Mouse (Mus musculus): ENCODE data around the gene Hap1. TPM values are rescaled to one million over a fixed set of nuclear protein-coding genes. Genes with fewer than 3 reads are reported as not detected.

Hap1 gene
- polyA plus RNA-seq (2014; fragmentation: Illumina TruSeq; extraction: RNeasy Lipid Tissue Mini Kit (QIAGEN cat#74804); ENCODE audit: low replicate concordance): 0.22 TPM

GRCm38 (mm10) chr11:100355972-100356818 lies at the start of gene Hap1:
Gene Hap1, minus strand, starts transcription at chr11:100356128.

GRCm38 (mm10) chr11:100397600-100398389 lies 41.9 kb upstream of the Hap1 start, which contains the start of gene Jup:
Gene Jup, minus strand, starts transcription at chr11:100397763.

GRCm38 (mm10) chr11:100333944-100334457 lies 21.9 kb downstream of the Hap1 start, which contains the start of gene Gast:
Gene Gast, plus strand, starts transcription at chr11:100334407.

GRCm38 (mm10) chr11:100319492-100320171 lies 36.3 kb downstream of the Hap1 start, which contains the start of gene Eif1:
Gene Eif1, plus strand, starts transcription at chr11:100319885.

Other genes starting within 250 kb of the Hap1 start
- not detected for gene Krt13, start 234.6 kb downstream of the Hap1 start, polyA plus RNA-seq (2014; fragmentation: Illumina TruSeq; extraction: RNeasy Lipid Tissue Mini Kit (QIAGEN cat#74804); ENCODE audit: low replicate concordance)
- not detected for gene Krt15, start 220.2 kb downstream of the Hap1 start, polyA plus RNA-seq (2014; fragmentation: Illumina TruSeq; extraction: RNeasy Lipid Tissue Mini Kit (QIAGEN cat#74804); ENCODE audit: low replicate concordance)
- 9.9 TPM for gene Krt19, start 207.5 kb downstream of the Hap1 start, polyA plus RNA-seq (2014; fragmentation: Illumina TruSeq; extraction: RNeasy Lipid Tissue Mini Kit (QIAGEN cat#74804); ENCODE audit: low replicate concordance)
- gene Krt9, start 162.9 kb downstream of the Hap1 start, polyA plus RNA-seq (2014; fragmentation: Illumina TruSeq; extraction: RNeasy Lipid Tissue Mini Kit (QIAGEN cat#74804); ENCODE audit: low replicate concordance): not detected
- not detected for gene Krt14, start 148.6 kb downstream of the Hap1 start, polyA plus RNA-seq (2014; fragmentation: Illumina TruSeq; extraction: RNeasy Lipid Tissue Mini Kit (QIAGEN cat#74804); ENCODE audit: low replicate concordance)
- gene Krt16, start 107.2 kb downstream of the Hap1 start, polyA plus RNA-seq (2014; fragmentation: Illumina TruSeq; extraction: RNeasy Lipid Tissue Mini Kit (QIAGEN cat#74804); ENCODE audit: low replicate concordance): not detected
- not detected for gene Krt17, start 95.1 kb downstream of the Hap1 start, polyA plus RNA-seq (2014; fragmentation: Illumina TruSeq; extraction: RNeasy Lipid Tissue Mini Kit (QIAGEN cat#74804); ENCODE audit: low replicate concordance)
- gene Krt42, start 86.3 kb downstream of the Hap1 start, polyA plus RNA-seq (2014; fragmentation: Illumina TruSeq; extraction: RNeasy Lipid Tissue Mini Kit (QIAGEN cat#74804); ENCODE audit: low replicate concordance): not detected
- gene Eif1, start 36.2 kb downstream of the Hap1 start, polyA plus RNA-seq (2014; fragmentation: Illumina TruSeq; extraction: RNeasy Lipid Tissue Mini Kit (QIAGEN cat#74804); ENCODE audit: low replicate concordance): 1,556 TPM
- gene Gast, start 21.7 kb downstream of the Hap1 start, polyA plus RNA-seq (2014; fragmentation: Illumina TruSeq; extraction: RNeasy Lipid Tissue Mini Kit (QIAGEN cat#74804); ENCODE audit: low replicate concordance): not detected
- gene Jup, start 41.6 kb upstream of the Hap1 start, polyA plus RNA-seq (2014; fragmentation: Illumina TruSeq; extraction: RNeasy Lipid Tissue Mini Kit (QIAGEN cat#74804); ENCODE audit: low replicate concordance): 3.0 TPM
- not detected for gene P3h4, start 58.7 kb upstream of the Hap1 start, polyA plus RNA-seq (2014; fragmentation: Illumina TruSeq; extraction: RNeasy Lipid Tissue Mini Kit (QIAGEN cat#74804); ENCODE audit: low replicate concordance)
- not detected for gene Fkbp10, start 59.6 kb upstream of the Hap1 start, polyA plus RNA-seq (2014; fragmentation: Illumina TruSeq; extraction: RNeasy Lipid Tissue Mini Kit (QIAGEN cat#74804); ENCODE audit: low replicate concordance)
- gene Nt5c3b, start 85.7 kb upstream of the Hap1 start, polyA plus RNA-seq (2014; fragmentation: Illumina TruSeq; extraction: RNeasy Lipid Tissue Mini Kit (QIAGEN cat#74804); ENCODE audit: low replicate concordance): 3.2 TPM
- not detected for gene Klhl10, start 85.8 kb upstream of the Hap1 start, polyA plus RNA-seq (2014; fragmentation: Illumina TruSeq; extraction: RNeasy Lipid Tissue Mini Kit (QIAGEN cat#74804); ENCODE audit: low replicate concordance)
- 2.3 TPM for gene Klhl11, start 116.6 kb upstream of the Hap1 start, polyA plus RNA-seq (2014; fragmentation: Illumina TruSeq; extraction: RNeasy Lipid Tissue Mini Kit (QIAGEN cat#74804); ENCODE audit: low replicate concordance)
- gene Acly, start 171.9 kb upstream of the Hap1 start, polyA plus RNA-seq (2014; fragmentation: Illumina TruSeq; extraction: RNeasy Lipid Tissue Mini Kit (QIAGEN cat#74804); ENCODE audit: low replicate concordance): 28.1 TPM
- not detected for gene Ttc25, start 189.5 kb upstream of the Hap1 start, polyA plus RNA-seq (2014; fragmentation: Illumina TruSeq; extraction: RNeasy Lipid Tissue Mini Kit (QIAGEN cat#74804); ENCODE audit: low replicate concordance)
- 3.5 TPM for gene Cnp, start 218.8 kb upstream of the Hap1 start, polyA plus RNA-seq (2014; fragmentation: Illumina TruSeq; extraction: RNeasy Lipid Tissue Mini Kit (QIAGEN cat#74804); ENCODE audit: low replicate concordance)